Mouse (Mus musculus): ENCODE measurements around the gene Nhej1. TPM values are rescaled to one million over a fixed set of nuclear protein-coding genes. Genes with fewer than 3 reads are reported as not detected.

Nhej1 gene
- polyA plus RNA-seq, 1 experiment: 2.8 TPM

DNA sequence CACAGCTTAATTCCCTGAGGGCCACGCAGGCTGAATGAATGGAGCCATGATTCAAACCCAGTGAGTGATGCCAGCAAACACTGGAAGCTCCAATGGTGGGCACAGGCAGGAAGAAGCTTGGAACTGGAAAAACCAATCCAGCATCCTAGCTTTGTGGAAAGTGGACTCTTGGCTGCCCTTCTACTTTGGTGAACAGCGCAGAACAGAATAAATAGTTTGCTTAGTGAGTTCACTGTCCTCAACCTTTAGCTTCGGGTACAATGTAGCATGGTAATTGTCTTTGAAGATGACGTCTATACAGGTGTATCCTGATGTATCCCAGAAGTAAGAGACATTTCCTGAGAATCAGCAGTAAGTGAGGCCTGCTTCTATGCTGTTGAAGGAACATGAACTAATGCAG lies 23.7 kb upstream of the Nhej1 start:
- 89% methylated on average over 4 of the region's 4 CpGs for WGBS
- no peak overlapping the region for H3K4me3 ChIP-seq (replicated peaks; ENCODE audit: insufficient read depth, low read depth, low read length)
- H3K27me3 ChIP-seq (ENCODE audit: control insufficient read depth, insufficient read depth, low read length): no peaks in the 10 kb centered on the region
- no peak for DNase-seq
- TF ChIP-seq POLR2A (IDR thresholded peaks at IDR 0.05; ENCODE audit: borderline replicate concordance, insufficient read depth, low read length) (no peak), CTCF (IDR thresholded peaks at IDR 0.05; ENCODE audit: borderline replicate concordance, insufficient read depth, low read depth, low read length) (no peak)
- peaks cover 16% of the 10 kb centered on the region for H3K4me1 ChIP-seq (ENCODE audit: control insufficient read depth, insufficient read depth, low read length)
- H3K27ac ChIP-seq (ENCODE audit: insufficient read depth, low read length): no peak overlapping the region

DNA sequence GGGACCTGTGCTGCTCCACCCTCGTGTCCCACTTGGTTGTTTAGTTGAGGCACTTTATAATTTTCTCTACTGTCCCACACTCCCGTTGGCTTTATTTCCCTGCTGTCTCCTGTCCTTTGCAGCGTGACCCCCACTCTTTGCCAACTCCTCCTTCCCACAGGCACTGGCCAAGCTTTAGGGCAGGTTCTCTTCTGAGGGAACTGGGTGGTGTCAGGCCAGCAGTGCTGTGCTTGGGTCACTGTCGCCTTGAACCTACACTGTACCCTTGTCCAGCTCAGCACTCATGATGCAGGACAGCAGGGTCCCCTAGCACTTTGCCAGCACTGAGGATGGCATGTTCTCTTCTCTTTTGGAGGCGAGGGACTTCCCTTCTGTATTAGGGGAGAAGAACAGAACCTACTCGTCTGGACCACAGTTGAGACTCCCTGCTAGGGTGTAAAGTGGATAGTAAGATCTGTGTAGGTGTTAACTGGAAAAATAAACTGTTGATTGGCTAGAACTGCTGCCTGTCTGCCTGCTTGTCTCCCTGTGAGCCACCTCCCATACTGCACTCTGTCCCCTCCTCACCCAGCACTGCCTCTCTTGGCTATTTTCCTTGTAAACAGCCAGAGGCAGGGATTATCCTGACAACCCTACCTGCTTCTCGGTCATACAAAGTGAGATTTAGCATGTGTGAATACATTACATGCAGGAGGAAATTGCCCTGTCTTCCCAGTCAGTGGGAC lies 22.6 kb upstream of the Nhej1 start:
- WGBS: 82% methylated on average over 7 of the region's 7 CpGs
- peaks cover 18% of the 10 kb centered on the region for H3K4me1 ChIP-seq (ENCODE audit: control insufficient read depth, insufficient read depth, low read length)
- no peak for DNase-seq
- H3K4me3 ChIP-seq (replicated peaks; ENCODE audit: insufficient read depth, low read depth, low read length): no peak overlapping the region
- H3K27ac ChIP-seq (ENCODE audit: insufficient read depth, low read length): no peak overlapping the region
- TF ChIP-seq CTCF (IDR thresholded peaks at IDR 0.05; ENCODE audit: borderline replicate concordance, insufficient read depth, low read depth, low read length) (no peak), POLR2A (IDR thresholded peaks at IDR 0.05; ENCODE audit: borderline replicate concordance, insufficient read depth, low read length) (no peak)
- no peaks in the 10 kb centered on the region for H3K27me3 ChIP-seq (ENCODE audit: control insufficient read depth, insufficient read depth, low read length)

DNA sequence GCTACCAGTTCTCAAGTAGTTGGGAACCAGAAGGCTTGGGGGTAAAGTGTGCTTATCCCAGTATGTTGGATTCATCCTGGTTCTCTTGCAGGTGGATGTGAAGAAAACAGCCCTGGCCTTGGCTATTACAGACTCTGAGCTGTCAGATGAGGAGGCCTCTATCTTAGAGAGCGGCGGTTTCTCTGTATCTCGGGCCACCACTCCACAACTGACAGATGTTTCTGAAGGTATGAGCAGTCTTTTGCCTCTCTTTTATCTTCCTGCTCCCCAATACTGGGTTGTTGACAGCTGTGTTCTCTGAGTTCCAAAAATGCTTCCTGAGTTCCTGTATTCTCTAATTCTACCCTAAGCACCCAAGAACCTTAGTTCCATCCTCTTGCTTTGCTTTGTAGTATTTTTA lies 20.6 kb upstream of the Nhej1 start:
- no peak for DNase-seq
- TF ChIP-seq POLR2A (IDR thresholded peaks at IDR 0.05; ENCODE audit: borderline replicate concordance, insufficient read depth, low read length) (no peak), CTCF (IDR thresholded peaks at IDR 0.05; ENCODE audit: borderline replicate concordance, insufficient read depth, low read depth, low read length) (no peak)
- Histone ChIP-seq H3K27ac (ENCODE audit: insufficient read depth, low read length) (no peak overlapping the region), H3K27me3 (ENCODE audit: control insufficient read depth, insufficient read depth, low read length) (no peaks in the 10 kb centered on the region), H3K4me1 (ENCODE audit: control insufficient read depth, insufficient read depth, low read length) (peaks cover 18% of the 10 kb centered on the region), H3K4me3 (replicated peaks; ENCODE audit: insufficient read depth, low read depth, low read length) (no peak overlapping the region)
- 98% methylated on average over 3 of the region's 3 CpGs for WGBS

DNA sequence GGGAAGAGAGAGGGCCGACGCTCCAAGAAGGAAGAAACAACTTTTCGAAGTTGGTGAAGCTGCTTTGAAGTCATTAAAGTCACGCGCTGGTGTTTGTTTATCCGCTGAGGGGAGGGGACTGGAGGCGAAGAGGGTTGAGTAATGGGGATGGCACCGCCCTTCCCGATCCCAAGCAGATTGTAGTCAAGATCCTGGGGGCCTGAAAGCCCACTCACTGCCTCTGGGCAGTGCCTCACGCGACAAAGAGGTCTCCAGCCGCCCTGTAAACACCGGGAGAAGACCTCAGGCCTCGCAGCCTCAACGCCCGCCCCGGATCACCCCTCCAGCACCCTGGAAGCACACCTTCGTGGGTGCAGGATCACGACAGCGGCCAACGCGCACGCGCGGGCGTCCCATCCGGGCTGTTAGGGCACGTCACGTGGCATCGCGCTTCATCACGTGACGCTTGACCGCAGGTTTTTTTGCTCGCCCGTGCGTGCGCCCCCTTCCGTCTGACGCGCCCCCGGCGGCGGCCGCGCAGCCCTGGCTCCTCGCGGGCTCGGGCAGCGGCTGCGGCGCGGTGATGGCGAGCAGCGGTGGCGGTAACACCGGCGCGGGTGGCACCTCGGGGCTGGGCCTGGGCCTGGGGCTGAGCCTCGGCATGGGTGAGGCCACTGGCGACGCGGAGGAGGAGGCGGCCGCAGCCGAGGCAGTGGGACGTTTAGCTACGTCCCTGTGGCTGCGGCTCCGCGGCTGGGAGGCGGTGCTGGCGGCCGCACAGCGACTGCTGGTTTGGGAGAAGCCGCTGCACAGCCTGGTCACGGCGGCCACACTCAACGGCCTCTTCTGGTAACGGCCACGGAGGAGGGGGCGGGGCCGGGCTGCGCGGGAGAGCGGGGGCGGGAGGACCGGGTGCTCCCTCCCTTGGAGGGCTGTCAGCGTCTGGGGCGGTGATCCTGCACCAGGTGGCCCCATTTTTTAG lies 17.6 kb upstream of the Nhej1 start, which contains the start of the genes Cnppd1 and Retreg2:
TSS of gene Cnppd1 (minus strand) at position 411 of the 961 bp plus-strand sequence.
TSS of gene Retreg2 (plus strand) at position 478 of the 961 bp plus-strand sequence.
- WGBS: under 1% methylated on average over 90 of the region's 91 CpGs
- peaks cover 16% of the 10 kb centered on the region for H3K4me1 ChIP-seq (ENCODE audit: control insufficient read depth, insufficient read depth, low read length)
- H3K27me3 ChIP-seq (ENCODE audit: control insufficient read depth, insufficient read depth, low read length): no peaks in the 10 kb centered on the region
- peak within 1 kb of the TSS; percentile 93 for H3K27ac ChIP-seq (ENCODE audit: insufficient read depth, low read length)
- H3K4me3 ChIP-seq (replicated peaks; ENCODE audit: insufficient read depth, low read depth, low read length): peak within 1 kb of the TSS; percentile 80
- TF ChIP-seq CTCF (IDR thresholded peaks at IDR 0.05; ENCODE audit: borderline replicate concordance, insufficient read depth, low read depth, low read length): peak; percentile 53; the same call in 1 of the 2 replicates
- TF ChIP-seq POLR2A (IDR thresholded peaks at IDR 0.05; ENCODE audit: borderline replicate concordance, insufficient read depth, low read length): peak; percentile 91
- peak; percentile 97 for DNase-seq

DNA sequence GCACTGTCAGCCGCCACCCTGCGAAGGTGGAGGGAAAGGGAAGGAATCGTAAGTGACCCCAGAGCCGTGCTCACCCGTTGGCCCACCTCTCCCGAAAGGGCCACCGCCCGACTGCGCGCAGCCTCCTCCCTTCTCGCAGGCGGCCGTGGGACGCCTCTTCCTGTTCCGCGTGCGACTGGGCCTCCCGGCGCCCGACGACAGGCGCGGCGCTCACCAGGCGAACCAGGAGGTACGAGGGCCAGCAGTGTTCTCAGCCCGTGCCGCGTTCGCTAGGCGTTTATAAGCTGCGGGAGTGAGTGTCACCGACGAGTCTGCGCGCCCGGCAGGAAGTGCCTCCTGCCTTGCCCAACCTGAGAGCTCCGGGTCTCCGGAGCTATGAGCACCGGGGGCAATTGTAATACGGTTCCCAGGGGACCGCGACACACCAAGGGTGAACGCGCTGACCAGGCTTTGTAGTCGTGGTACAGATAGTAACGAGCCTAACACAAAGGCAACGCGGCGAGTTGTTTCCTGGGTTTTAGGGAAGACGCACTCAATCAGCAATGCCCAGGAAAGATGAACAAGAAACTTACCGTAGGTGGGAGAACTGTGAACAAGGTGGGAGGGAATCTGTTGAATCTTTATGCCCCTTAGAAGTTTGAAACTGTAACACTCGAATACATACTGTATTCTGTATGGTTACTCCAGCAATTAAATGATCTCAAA lies 16.6 kb upstream of the Nhej1 start:
- TF ChIP-seq POLR2A (IDR thresholded peaks at IDR 0.05; ENCODE audit: borderline replicate concordance, insufficient read depth, low read length) (peak; percentile 64), CTCF (IDR thresholded peaks at IDR 0.05; ENCODE audit: borderline replicate concordance, insufficient read depth, low read depth, low read length) (no peak)
- no peaks in the 10 kb centered on the region for H3K27me3 ChIP-seq (ENCODE audit: control insufficient read depth, insufficient read depth, low read length)
- peak overlapping the region; percentile 69 for H3K27ac ChIP-seq (ENCODE audit: insufficient read depth, low read length)
- H3K4me1 ChIP-seq (ENCODE audit: control insufficient read depth, insufficient read depth, low read length): peaks cover 16% of the 10 kb centered on the region
- under 1% methylated on average over 53 of the region's 53 CpGs for WGBS
- DNase-seq: peak; percentile 63 to 68
- peak overlapping the region; percentile 80 for H3K4me3 ChIP-seq (replicated peaks; ENCODE audit: insufficient read depth, low read depth, low read length)

DNA sequence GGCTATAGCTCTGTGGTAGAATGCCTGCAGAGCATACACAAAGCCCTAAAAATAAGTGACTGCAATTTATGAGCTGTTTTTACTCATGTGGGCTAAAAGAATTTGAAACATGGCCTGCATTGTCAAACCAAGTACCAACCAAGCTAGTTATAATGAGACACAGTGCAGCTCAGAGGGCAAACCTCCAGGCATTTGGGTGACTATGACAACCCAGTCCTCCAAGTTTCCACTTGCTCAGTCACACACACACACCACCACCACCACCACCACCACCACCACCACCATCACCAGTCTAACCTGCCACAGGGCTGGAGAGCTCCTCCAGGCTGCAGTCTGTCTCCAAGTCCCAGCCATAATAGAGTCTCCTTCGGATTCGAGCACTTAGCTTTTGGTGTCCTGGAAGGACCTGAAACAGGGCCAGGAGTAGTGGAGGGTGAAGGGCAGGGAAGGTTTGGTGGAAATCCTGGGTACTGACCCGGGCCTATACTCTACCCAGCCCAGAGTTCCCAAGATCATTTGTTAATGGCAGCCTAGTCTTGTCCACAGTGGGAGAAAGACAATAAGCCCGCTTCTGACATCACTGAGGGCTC lies 15.7 kb upstream of the Nhej1 start:
- no peak for TF ChIP-seq CTCF (IDR thresholded peaks at IDR 0.05; ENCODE audit: borderline replicate concordance, insufficient read depth, low read depth, low read length)
- TF ChIP-seq POLR2A (IDR thresholded peaks at IDR 0.05; ENCODE audit: borderline replicate concordance, insufficient read depth, low read length): no peak
- 15% methylated on average over 4 of the region's 4 CpGs for WGBS
- H3K27me3 ChIP-seq (ENCODE audit: control insufficient read depth, insufficient read depth, low read length): no peaks in the 10 kb centered on the region
- peak overlapping the region; percentile 80 for H3K4me3 ChIP-seq (replicated peaks; ENCODE audit: insufficient read depth, low read depth, low read length)
- H3K4me1 ChIP-seq (ENCODE audit: control insufficient read depth, insufficient read depth, low read length): peaks cover 16% of the 10 kb centered on the region
- no peak for DNase-seq
- peak overlapping the region; percentile 69; the same call in 1 of the 2 replicates for H3K27ac ChIP-seq (ENCODE audit: insufficient read depth, low read length)

DNA sequence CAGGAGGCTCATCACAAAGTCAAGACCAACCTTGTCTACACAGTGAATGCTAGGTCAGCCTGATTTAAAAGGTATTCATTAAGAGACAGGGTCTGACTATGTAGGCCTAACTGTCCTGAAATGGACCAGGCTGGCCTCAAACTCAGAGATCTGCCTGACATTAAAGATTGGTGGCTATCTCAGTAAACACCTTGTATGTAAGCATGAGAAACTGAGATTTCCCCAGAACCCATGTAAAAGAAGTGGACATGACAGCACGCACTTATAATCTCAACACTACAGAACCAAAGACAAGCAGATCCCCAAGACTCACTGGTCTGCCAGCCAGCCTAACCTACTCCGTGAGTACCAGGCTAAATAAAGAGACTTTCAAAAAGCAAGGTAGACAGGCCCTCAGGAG lies 13.4 kb upstream of the Nhej1 start:
- WGBS: 94% methylated on average over 2 of the region's 2 CpGs
- TF ChIP-seq POLR2A (IDR thresholded peaks at IDR 0.05; ENCODE audit: borderline replicate concordance, insufficient read depth, low read length) (no peak), CTCF (IDR thresholded peaks at IDR 0.05; ENCODE audit: borderline replicate concordance, insufficient read depth, low read depth, low read length) (no peak)
- Histone ChIP-seq H3K4me3 (replicated peaks; ENCODE audit: insufficient read depth, low read depth, low read length) (no peak overlapping the region), H3K27ac (ENCODE audit: insufficient read depth, low read length) (no peak overlapping the region), H3K27me3 (ENCODE audit: control insufficient read depth, insufficient read depth, low read length) (no peaks in the 10 kb centered on the region), H3K4me1 (ENCODE audit: control insufficient read depth, insufficient read depth, low read length) (no peaks in the 10 kb centered on the region; the same call in 1 of the 2 replicates)
- no peak for DNase-seq

All from cerebellum, adult 2 months (tissue).